Mouse (Mus musculus) testis, adult 10 weeks (tissue): ENCODE data around the gene Psmc5. TPM values are rescaled to one million over a fixed set of nuclear protein-coding genes. Genes with fewer than 3 reads are reported as not detected.

Experiments used
- polyA plus RNA-seq: library from polyadenylated mRNA; stranded (reverse); fragments of 350-450 nt; fragmentation: Illumina TruSeq; extraction: RNeasy Lipid Tissue Mini Kit (QIAGEN cat#74804); gene quantifications from one replicate; pipeline ENCODE4 v1.2.3, GENCODE M21; 2014; ENCODE audit warnings: low read depth, low replicate concordance

Psmc5 gene
- polyA plus RNA-seq, result 40.5 TPM

GRCm38 (mm10) chr11:106255685-106256451, at the start of gene Psmc5, which contains the start of gene Ftsj3:
Psmc5 (plus strand) TSS chr11:106256154.
Ftsj3 (minus strand) TSS chr11:106256079.

GRCm38 (mm10) chr11:106215927-106216729, 39.8 kb upstream of the Psmc5 start, which contains the start of gene Ccdc47:
Ccdc47 (minus strand) TSS chr11:106216344.

GRCm38 (mm10) chr11:106216730-106217490, 39.0 kb upstream of the Psmc5 start, which contains the start of gene Ddx42:
Ddx42 (plus strand) TSS chr11:106216926.

GRCm38 (mm10) chr11:106272644-106273310, 16.8 kb downstream of the Psmc5 start, which contains the start of gene Smarcd2:
Smarcd2 (minus strand) TSS chr11:106272972.

GRCm38 (mm10) chr11:106276454-106276853, 20.5 kb downstream of the Psmc5 start, which contains the start of gene Tcam1:
Tcam1 (plus strand) TSS chr11:106276672.

GRCm38 (mm10) chr11:106301765-106302164, 45.8 kb downstream of the Psmc5 start, which contains the start of gene Gh:
Gh (minus strand) TSS chr11:106301865.

Other genes with a start within 250 kb of the Psmc5 start
- not detected for gene Kcnh6, start 248.0 kb upstream of the Psmc5 start, polyA plus RNA-seq
- gene Dcaf7, start 219.3 kb upstream of the Psmc5 start, polyA plus RNA-seq, result 26.9 TPM
- 2.2 TPM for gene Taco1, start 190.1 kb upstream of the Psmc5 start, polyA plus RNA-seq
- 4.4 TPM for gene Map3k3, start 171.5 kb upstream of the Psmc5 start, polyA plus RNA-seq
- 1.4 TPM for gene Gm10840, start 95.3 kb upstream of the Psmc5 start, polyA plus RNA-seq
- gene Limd2, start 95.3 kb upstream of the Psmc5 start, polyA plus RNA-seq, result 106 TPM
- gene Strada, start 54.0 kb upstream of the Psmc5 start, polyA plus RNA-seq, result 72.2 TPM
- gene Ccdc47, start 39.8 kb upstream of the Psmc5 start, polyA plus RNA-seq, result 42.5 TPM
- gene Ddx42, start 39.2 kb upstream of the Psmc5 start, polyA plus RNA-seq, result 47.3 TPM
- gene Ftsj3, start 75 bp upstream of the Psmc5 start, polyA plus RNA-seq, result 18.6 TPM
- gene Smarcd2, start 16.8 kb downstream of the Psmc5 start, polyA plus RNA-seq, result 13.1 TPM
- gene Tcam1, start 20.5 kb downstream of the Psmc5 start, polyA plus RNA-seq, result 34.8 TPM
- not detected for gene Gh, start 45.7 kb downstream of the Psmc5 start, polyA plus RNA-seq
- gene Cd79b, start 58.6 kb downstream of the Psmc5 start, polyA plus RNA-seq, result not detected
- 0.29 TPM for gene Scn4a, start 97.1 kb downstream of the Psmc5 start, polyA plus RNA-seq
- not detected for gene Prr29, start 109.3 kb downstream of the Psmc5 start, polyA plus RNA-seq
- not detected for gene Icam2, start 131.9 kb downstream of the Psmc5 start, polyA plus RNA-seq
- gene Ern1, start 231.7 kb downstream of the Psmc5 start, polyA plus RNA-seq, result 4.4 TPM